Mouse (Mus musculus): ENCODE results near the gene Glg1.
A peak's percentile ranks its signal among the peaks of the same experiment; 100 is the strongest.
"Not testable (repeated sequence)": the region's sequence is repeated elsewhere in the genome, so short reads cannot be mapped to it uniquely, and the experiment has no call there.

Gene Glg1

DNA sequence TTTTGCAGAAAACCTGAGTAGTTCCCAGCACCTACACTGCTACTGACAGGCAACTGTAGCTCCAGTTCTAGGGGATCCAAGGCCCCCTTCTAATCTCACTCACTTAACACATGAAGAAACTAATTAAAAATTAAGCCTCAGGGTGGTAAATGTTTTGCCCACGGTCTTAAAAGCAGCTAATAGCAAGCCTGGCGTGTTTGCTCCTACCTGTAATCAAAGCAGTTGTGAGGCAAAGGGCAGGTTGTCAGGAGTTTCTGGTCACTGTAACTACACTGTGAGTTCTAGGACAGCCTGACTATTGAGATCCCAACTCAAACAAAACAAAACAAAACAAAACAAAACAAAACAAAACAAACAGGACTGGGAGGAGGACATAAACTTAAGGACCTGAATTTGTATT, 8.9 kb downstream of the Glg1 start:
- no peak for DNase-seq

DNA sequence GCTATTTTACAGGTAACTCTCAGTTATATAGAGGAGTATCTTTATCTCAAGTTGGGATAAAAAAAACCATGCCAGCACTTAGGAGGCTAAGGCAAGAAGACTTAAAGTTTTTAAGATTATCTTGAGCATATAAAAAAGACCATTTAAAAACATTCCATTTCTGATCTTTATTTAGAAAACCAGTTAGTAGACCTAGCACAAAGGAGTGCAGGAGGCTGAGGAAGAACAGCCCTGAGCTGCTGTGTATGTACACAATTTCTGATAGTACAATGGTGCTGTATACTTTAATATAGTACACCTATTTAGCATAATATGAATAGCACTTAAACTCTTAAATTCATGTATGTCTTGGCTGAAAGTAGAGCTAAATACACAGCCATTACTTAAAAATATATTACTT, 10.9 kb downstream of the Glg1 start:
- no peak for DNase-seq

DNA sequence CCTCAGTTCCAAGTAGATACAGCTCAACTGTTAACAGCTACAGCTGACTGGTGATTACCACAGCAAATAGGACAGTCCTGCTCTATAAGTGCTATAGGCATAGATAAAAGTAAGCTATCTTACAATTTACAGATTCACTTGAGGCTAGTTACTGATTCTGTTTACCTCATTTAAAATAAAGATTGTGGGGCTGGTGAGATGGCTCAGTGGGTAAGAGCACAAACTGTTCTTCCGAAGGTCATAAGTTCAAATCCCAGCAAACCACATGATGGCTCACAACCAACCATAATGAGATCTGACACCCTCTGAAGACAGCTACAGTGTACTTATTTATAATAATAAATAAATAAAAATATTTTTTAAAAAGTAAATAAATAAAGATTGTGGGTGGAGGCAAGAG, 12.2 kb downstream of the Glg1 start:
- DNase-seq = not testable (repeated sequence)

DNA sequence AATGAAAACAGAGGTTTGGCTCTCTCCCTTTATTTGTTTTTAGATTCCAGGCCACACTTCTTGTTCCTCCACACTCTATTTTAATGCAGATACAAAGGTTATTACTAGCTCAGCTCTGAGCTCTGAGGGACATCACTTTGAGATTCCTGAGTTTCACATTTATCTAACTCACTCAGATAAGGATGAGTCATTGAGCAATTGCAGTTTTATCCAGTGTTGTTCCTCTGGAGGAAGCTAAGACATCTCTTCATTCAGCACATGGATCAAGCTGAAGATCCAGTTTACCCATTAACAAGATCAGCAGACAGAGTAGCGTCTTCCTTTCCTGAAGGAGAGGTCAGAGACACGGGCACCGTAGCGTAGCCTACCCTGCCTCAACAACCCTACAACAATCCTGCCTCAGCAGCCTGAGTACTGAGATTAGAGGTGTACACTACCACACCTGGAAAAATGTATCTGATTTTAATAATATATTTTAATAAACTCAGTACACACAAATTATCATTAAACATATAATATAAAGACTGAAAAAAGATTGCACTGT, 12.7 kb downstream of the Glg1 start:
- DNase-seq = no peak

DNA sequence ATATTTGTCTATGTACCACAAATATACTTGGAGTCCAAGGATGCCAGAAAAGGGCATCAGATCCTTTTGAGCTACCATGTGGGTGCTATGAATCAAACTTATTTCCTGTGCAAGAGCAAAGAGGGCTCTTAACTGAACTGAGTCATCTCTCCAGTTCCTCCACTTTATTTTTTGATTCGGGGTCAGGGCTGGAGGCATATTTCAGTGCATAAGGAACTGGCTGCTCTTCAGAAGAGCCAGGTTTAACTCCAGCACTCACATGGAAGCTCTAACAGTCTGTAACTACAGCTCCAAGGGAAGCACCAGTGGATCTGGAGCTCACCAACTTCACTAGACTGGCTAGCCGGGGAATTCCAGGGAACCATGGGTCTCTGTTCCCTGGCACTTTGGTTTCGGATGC, 21.7 kb downstream of the Glg1 start:
- no peak for DNase-seq

DNA sequence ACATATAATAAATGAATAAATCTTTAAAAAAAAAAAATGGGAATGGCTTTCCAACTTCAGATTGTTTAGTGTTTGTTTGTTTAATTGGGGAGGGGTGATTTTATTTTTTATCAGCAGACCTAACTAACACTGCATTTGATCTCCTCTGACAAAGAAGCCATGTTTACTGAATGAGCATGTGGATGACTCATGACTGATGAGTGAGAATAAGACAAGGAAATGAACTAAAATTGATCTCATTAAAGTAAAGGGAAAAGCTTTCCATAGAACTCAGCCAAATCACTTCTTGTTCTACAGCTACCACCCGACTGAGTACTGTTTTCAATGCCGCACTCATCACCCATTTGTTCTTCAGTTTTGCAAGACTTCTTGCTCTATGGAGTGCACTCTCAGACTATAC, 25.3 kb downstream of the Glg1 start:
- no peak for DNase-seq

DNA sequence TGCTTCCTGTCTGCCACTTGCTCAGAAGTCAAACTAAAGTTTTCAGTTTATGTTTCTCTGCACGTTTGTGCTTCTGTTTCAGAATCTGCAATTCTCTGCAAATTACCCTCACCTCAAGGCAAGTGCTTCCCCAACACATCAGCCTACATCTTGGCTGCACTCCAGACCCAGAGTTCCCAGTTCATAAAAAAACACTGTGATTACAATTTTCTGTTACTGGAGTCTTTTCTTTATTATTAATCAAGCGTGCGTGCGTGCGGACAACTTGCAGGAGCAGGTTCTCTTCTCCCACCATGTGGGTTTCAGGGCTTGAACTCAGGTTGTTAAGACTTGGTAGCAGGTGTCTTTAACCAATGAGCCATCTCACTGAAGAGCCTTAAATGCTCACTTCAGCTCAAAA, 34.9 kb downstream of the Glg1 start:
- DNase-seq = no peak

DNA sequence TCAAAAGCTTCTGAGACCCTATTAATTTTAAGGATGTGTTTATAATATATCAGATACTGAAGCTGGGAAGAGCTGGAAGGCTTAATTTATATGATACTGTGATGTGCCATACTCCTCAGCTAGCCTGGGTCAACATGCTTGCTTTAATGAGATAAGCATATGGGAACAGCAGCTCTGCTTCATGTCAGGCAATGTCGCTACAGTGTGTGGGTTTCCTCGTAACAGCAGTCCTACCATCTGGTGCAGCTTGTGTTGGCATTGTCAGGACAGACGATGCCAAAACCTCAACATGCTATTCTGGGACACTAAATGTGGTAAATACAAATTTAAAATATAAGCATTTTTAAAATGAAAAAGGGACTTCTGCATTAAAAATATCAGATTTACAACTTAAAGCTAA, 40.9 kb downstream of the Glg1 start:
- no peak for DNase-seq

DNA sequence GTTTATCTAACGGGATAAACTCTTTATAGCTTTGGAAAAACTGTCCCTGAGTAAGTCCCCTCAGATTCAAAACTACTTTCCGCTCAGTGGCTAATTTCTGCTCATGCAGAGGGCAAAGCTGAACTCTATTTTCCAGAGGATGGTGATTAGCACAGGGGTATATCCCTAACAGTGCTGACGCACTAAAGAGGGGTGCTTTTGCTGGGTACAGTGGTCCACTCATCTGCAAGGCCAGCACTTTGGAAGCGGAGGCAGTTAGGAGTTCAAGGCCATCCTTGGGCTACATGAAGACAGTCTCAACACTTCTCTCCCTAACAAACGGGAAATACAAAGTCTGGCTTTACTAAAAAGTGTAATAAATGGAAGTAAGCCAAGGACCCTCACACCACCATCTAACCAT, 45.6 kb downstream of the Glg1 start:
- no peak for DNase-seq

DNA sequence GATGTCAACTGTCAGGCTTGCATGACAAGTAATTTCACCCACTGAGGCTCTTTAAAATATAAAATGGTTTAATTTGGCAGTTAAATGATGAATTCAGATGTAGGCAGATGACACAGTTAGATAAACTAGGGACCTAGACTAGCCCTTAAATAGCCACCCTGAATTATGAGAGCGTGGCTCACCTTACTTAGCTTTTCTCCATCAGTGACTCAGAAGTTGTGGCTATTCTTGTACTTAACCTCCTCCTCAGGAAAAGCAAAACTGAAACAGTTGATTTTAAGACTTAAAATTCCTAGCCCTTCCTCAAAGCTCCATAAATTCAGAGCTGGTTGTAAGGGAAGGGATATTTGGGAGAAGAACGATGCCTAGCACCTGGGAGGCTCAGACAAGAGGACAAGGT, 47.8 kb downstream of the Glg1 start:
- DNase-seq = no peak

DNA sequence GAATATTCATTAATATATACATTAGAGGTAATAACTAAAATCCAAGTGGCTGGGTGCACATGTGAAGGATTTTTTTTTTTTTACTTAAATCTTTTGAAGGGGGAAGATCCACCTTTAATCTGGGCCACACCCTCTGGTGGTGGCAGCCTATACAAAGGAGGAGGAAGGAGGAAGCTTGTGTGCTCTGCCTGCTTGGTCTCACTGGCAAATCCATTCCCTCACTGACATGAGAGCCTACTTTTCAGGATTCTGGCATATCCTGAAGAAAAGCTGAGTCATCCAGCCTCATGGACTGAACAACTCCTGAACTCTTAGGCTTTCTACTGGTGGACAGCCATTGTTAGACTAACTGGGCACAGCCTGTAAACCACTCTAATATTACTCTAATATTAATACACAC, 49.1 kb downstream of the Glg1 start:
- no peak for DNase-seq

DNA sequence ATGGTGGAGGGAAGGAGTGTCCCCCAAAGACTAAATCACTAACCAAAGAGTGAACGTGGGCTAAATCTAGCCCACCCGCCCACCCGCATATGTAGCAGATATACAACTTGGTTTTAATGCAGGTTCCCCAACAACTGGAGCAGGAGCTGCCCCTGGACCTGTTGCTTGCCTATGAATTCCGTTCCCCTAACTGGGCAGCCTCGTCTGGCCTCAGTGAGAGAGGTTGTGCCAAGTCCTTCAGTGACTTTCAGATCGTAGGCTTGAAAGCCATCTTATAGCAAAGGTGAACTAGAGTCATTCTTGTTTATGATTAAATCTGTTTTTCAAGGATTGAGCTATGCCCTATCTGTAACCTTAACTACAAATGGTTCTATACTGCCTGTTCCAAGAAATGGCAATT, 52.7 kb downstream of the Glg1 start:
- no peak for DNase-seq

DNA sequence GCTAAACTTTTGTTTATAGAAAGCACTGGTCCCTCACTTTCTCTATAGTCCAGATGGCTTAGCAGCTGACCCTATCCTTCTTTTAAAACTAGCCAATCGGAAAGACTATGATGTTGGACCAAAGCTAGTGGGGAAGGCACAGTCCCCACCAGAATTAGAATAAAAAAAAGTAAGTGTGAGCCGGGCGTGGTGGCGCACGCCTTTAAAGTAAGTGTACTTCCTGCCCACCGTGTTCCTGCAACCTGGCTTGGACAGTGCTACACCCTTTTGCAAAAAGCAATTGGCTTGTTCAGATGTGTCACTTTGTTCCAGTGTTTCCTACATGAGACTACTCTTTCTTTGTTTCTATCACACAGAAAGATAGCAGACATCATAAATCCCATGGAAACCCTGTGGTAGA, 54.0 kb downstream of the Glg1 start:
- DNase-seq = no peak

DNA sequence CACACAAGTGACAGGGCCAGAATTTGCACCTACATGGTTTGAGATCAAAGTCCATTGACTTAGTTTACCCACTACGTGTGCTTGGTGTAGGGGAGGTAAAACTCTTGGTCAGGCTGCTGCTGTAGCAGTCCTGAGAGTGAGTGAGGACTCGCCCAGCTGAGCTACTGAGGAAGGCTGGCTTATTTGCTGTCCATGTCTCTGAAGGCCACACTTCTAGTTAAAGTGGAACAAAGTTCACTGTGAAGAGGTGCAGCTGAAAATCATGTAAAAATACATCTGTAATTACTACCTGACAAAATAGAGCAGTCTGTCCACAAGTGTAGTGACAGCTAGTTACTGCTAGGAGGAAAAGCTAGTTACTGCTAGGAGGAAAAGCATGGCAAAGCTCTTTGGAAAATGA, 55.7 kb downstream of the Glg1 start:
- DNase-seq = no peak

DNA sequence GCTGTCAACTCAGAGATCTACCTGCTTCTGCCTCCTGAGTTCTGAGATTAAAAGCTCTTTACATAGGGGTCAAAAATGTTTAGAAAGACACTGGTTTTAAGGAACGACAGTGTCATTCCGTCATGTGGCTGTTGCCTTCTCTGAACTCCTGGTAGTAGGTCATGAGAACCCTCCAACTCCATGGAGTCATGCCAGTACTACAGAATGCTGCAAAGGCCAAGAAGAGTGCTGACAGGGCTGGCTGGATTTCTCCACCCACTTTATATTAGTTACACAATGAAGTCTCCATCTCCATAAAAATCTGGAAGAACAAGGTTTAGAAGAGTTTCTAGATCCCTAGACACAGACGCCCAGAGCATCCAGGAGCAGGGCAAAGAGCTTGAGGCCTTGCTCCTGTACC, 61.0 kb downstream of the Glg1 start:
- no peak for DNase-seq

DNA sequence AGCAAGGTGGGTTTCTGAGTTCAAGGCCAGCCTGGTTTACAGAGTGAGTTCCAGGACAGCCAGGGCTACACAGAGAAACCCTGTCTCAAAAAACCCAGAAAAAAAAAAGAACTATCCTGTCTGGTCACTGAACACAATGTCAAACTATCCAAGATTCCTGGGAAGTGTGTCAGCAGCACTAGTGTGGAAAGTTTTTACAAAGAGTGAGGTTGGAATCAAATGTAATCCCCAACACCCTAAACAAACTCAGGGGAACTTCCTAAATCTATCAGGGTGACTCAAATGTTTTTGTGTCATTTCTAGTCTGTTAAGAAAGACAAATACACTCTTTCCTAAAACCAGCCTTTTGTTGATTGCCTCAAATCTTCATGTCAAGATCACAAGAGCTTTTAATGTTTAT, 62.8 kb downstream of the Glg1 start:
- no peak for DNase-seq

DNA sequence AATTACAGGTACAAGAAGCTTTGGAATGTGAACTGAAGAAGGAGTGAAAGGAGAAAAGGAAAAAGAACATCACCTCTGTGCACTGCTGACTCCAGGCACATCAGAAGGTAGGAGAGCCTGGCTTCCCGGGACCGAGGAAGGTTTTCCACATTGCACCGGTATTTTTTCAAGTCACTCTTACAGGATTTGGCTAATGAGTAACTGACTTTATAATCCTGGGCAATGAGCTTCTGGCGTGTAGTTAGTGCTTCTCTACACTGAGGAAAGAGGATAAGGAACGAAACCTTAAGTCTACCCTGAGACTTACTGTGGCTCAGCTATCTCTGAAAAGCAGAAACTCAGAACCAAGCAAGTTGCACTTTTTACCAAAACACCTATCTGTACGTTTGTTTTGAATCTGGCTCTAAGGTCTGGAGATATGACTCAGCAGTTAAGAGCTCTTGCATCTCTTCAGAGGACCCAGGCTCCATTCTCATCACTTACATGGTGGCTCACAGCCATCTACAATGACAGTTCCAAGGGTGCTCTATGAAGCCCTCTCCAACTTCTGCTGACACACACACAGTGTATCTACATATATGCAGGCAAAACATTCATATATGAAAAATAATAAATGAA, 70.3 kb downstream of the Glg1 start:
- peak; percentile 19 for DNase-seq

DNA sequence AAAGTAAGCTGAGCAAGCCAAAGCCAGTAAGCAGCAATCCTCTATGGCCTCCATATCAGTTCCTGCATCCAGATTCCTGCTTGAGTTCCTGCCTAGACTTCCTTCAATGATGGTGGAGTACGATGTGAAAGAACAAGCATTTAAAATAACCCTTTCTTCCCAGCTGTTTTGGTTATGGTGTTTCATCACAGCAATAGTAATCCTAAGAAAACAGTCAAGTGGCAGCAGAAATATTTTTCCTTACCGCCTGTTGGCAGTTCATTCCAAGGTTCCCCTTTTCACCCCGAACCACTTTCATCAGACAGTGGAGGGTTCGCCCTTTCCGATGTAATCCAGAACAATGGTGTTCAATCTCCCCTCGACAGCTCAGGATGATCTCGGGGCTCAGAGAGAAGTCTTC, 71.5 kb downstream of the Glg1 start:
- no peak for DNase-seq

DNA sequence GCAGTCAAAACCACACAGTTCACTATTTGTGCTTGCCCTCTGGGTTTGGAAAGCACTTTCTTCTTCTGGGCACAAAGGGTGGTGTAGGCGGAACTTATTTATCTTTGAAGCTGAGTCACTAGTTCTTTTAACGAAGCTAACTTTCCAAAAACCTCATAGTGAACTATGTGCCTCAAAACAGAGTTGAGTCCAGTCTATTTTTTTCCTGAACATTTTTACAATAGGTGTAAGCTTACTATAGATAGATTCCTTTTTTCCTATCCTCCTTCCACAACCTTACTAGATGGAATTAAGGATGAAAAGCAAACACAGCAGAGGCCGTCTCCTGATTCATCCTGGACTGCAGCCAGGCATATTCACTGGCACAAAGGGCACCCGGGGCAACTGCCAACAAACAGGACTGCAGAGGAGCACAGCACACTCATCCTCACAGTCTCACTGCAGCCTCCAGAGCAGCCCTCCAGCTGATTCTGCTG, 73.5 kb downstream of the Glg1 start:
- peak; percentile 77 for DNase-seq

DNA sequence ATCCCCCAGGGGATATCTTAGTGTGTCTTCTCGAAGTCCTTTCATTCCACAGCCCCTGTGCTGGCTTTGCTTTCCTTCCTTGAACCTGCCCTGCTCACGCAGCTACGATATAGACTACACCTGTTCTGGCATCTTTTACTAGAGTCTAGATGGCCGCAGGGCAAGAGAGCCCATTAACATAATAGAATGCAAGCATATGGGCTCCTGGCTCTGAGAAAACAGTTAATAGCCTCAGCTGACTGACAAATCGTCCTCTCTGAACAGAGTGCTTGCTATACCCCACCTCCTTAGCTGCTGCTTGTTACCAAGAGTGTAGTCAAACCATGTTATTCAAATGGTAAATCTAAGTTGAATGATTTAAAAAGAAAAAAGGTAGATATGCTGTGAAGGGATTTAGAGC, 87.4 kb downstream of the Glg1 start:
- peak; percentile 31 for DNase-seq

DNA sequence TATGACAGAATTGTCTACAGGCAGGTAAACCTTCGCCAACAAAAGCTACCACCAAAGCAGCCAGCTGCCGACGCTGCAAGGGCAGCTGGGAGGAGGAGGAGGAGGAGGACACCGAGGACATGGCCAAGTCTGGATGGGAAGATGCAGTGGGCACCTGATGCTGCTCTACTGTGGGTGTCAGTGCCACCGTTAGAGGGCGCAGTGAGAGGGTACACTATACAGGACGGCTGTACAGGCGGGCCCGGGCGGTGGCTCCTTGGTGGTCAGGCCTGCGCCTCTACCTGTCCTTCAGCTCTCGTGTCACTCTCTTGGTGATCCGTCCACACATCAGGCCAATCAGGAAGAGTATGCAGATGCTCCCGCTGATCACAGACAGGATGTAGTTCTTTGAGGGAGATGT, 101.4 kb downstream of the Glg1 start:
- peak; percentile 69 for DNase-seq

DNA sequence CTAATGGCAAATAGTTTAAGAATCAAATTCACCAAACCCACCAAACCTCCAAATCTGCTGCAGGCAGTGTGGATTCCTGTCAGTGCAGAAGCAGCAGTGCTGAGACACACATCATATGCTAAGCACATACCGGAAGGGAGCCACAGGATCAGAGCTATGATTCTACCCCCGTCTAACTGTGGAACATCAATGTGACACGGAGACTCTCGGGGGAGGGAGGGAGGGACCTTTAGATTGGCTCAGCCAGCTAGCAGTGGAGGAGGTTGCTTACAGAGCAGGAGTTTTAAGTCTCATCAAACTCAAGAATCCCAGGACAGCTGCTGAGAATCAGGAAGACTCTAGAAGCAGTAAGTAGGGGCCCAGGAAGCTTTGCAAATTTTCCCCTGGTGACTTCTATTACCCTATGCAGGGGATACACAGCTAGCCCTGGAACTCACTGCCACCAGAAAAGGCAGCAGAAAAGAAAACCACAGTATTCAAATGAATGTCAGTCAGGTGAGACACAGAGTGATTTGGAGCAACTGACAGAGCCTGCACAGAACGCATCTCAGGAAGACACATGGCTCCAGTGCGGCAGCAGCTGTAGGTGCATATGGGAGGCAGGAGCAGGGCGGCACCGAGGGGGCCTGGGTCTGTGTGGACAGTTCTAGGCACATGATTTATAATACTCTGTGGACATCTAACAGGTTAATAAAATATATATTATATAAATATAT, 103.1 kb downstream of the Glg1 start:
- no peak for DNase-seq

DNA sequence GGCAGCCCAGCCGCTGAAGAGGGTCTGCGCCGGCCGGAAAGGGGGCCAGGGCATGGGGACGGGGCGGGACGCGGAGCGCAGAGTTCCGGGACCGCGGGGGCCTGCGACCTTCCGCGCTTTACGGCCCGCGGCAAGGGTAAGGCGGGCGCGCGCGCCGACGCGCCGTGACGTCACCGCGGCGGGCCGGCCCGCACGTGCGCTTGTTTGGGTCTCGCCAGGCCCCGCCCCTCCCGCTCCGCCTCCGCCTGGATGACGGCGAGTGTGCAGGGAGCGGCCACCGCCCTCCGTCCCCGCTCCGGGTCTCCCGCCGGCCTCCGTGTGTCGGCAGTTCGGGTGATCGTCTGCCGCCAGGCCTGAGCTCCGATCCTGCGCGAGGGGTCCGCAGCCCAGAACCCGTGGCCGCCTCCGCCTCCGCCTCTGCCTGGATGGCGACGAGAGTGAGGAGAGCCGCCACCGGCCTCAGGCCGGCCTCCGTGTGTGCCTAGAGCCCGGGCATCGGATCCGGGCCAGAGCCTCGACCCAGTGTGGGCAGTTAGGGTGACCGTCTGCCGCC, 113.5 kb downstream of the Glg1 start:
- DNase-seq = peak; percentile 96

DNA sequence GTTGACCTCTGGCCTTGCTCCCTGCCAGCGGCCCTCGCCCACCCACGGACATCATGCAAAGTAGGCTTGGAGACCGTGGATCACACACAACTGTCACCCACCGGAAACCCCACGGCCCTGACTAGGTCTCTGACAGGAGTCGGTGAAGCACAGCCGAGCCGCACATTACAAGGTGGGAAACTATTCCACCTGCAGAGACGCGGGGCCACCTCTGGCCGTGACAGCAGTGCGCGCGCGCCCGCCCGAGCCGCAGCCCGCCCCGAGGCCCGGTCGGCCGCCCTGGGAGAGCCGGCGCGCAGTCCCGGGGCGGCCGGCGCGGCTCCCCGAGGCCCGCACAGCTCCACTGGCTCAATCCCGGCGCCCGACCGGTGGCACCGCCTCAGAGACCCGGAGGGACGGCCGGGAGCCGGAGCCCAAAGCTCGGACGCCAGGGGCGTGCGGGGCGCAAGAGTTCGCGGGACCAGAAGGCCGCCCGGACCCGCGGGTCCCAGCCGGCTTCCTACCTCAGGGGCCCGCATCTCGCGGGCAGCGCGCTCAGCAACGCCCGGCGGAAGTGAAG, 114.0 kb downstream of the Glg1 start:
- not testable (repeated sequence) for DNase-seq

Measured in kidney, adult 18-20 months (tissue).